Mouse (Mus musculus): ENCODE data around the gene Vegfb. TPM values are rescaled to one million over a fixed set of nuclear protein-coding genes. Genes with fewer than 3 reads are reported as not detected.
A peak's percentile ranks its signal among the peaks of the same experiment; 100 is the strongest.
"Not testable (repeated sequence)": the region's sequence is repeated elsewhere in the genome, so short reads cannot be mapped to it uniquely, and the experiment has no call there.

Gene Vegfb
- total RNA-seq, 2 experiments from 2014 or later = 73.4 to 94.4 TPM

DNA sequence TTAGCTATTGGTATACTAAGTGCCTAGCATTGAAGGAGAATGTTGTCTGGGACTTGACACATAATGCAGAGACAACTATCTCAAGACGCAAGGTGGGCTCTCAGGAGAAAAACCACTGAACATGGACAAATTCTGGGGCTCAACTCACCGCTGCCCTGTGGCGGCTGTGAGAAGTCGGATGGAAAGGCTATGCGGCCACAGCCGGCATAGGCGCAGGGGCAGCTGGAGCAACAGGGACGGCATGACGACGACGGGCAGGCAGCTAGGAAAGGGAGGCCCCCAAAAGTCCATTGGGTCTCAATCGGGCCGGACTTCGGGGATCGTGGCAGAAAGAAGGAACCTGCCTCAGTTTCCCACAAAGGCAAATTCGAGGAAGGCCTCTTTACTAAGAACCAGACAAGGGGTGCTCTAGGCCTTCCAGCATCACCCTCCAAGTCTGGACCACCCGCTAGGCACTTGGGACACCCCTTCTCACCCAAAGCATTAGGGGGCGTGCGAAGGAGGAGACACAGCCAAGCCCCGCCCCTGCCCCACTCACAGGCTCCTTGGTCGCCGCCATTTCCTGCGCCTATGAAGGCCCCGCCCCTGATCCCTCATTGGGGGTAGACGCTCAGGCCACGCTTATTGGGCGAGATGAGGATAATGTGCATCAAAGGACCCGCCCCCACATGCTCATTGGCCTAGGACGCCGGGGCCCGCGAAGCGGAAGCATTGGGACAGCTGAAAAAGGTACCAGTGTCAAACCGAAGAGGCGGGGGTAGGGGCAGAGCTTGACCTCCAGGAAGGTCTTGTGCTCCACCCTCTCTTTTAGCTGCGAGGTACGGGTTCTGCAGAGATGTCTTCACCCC, 4.8 kb upstream of the Vegfb start, which contains the start of gene Dnajc4:
Gene Dnajc4, minus strand, starts transcription at position 562 of the 848 bp plus-strand sequence.
- peak; percentile 91 for DNase-seq

DNA sequence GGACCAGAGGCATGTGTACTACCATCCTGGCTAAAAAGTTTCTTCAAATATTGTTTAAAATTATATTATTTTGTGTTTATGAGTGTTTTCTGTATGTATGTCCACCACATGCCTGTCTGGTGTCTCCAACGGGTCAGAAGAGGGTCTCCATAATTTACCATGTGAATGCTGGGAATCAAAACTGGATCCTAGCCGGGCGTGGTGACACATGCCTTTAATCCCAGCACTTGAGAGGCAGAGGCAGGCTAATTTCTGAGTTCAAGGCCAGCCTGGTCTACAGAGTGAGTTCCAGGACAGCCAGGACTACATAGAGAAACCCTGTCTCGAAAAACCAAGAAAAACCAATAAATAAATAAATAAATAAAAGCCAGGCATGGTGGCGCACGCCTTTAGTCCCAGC, 3.7 kb upstream of the Vegfb start:
- DNase-seq = not testable (repeated sequence)

- no peak for DNase-seq
These were observed 3.3 kb upstream of the Vegfb start for GRCm38 (mm10) chr19:6990712-6991111.

- DNase-seq = no peak
These were observed 1.8 kb upstream of the Vegfb start for GRCm38 (mm10) chr19:6989251-6989650.

- no peak for DNase-seq
These were observed 444 bp upstream of the Vegfb start for GRCm38 (mm10) chr19:6987904-6988285.

GRCm38 (mm10) chr19:6985951-6986708, 1.3 kb downstream of the Vegfb start:
- no peak for DNase-seq

GRCm38 (mm10) chr19:6985300-6985699, 2.2 kb downstream of the Vegfb start:
- DNase-seq = no peak

GRCm38 (mm10) chr19:6983621-6984020, 3.8 kb downstream of the Vegfb start:
- DNase-seq = no peak

DNA sequence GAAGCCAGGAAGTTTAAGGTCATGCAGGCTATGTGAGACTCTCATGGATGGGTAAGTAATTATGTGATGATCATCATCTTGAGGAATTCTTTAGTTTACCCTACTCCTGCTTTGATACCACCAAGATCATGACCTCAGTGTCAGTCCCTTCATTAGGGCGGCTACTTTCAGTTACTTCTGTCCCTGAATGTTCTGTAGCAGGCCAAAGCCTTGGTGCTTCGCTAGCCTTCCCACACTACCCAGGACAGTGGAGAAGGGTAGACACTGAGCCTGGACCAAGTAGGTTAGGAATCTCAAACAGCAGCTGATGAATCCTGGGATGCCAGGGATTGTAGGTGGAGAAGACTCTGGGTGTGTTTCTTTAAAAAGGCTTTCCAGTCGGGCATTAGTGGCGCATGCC, 6.0 kb downstream of the Vegfb start:
- no peak for DNase-seq

DNA sequence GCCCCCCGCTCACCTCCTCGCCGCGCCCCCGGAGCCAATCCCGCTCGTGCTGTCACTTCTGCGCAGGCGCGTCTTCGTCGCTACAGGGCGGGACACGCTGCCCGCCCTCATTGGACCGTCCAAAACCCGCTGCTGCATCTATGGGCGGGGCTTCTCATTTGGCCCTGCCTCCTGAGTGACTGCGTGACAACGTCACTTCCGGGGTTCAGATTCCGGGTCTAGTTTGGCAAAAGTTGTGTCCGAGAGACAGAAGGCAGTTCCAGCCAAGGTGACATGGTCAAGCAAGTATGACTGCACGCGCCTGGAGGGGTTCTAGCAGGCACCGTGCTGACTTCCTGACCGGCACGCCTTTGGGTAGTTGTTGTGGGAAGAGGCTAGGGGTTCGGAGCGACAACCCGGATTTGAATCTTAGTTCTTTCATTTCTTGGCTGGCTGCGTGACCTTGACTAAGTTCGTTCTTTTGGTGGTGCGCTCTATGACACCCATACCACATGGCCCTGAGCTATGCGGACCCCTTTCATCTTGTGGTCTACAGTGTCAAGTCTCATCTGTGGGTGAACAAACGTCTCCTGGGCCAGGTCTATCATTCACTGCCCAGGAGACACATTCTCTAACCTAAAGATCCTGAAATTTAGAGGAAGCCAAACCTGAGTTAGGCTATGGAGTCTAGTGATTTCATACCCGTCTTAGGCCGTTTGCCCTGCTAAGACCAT, 6.9 kb downstream of the Vegfb start, which contains the start of gene Fkbp2:
Gene Fkbp2, minus strand, starts transcription at position 121 of the 713 bp plus-strand sequence.
- peak; percentile 99 for DNase-seq

GRCm38 (mm10) chr19:6979486-6980380, 7.7 kb downstream of the Vegfb start:
- peak; percentile 100 for DNase-seq

DNA sequence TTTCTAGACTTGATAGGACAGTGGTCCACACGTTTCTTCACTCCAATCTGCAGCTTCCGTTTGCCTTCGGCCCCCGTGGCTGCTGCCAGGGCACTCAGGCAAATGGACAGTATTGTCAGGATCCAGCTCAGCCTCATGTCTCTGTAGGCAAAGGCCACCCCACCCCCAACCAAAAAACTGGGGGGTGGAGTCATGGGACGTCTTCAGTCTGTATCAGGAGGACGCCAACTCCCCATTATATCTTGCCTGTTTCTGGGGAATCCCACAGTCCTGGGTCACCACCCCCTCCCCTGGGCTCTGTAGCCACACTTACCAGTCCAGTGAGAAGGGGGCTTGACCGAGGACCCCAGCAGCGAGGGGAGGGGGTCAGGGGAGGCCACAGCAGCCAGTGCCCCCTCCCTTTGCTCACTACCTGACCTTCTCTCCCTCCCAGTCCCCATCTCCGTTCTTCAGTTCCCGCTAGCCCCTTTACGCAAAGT, 8.4 kb downstream of the Vegfb start:
- DNase-seq = peak; percentile 42

- no peak for DNase-seq
These were observed 8.8 kb downstream of the Vegfb start for GRCm38 (mm10) chr19:6978639-6978974.

GRCm38 (mm10) chr19:6977759-6978638, 9.5 kb downstream of the Vegfb start:
- DNase-seq = no peak

GRCm38 (mm10) chr19:6975537-6976521, 11.6 kb downstream of the Vegfb start, which contains the start of gene Plcb3:
Gene Plcb3, minus strand, starts transcription at chr19:6976470.
- DNase-seq = peak; percentile 73

- DNase-seq = peak; percentile 85
These were observed 12.9 kb downstream of the Vegfb start, which contains the start of gene Ppp1r14b for GRCm38 (mm10) chr19:6974211-6975205. Gene Ppp1r14b, plus strand, starts transcription at chr19:6974968.

DNA sequence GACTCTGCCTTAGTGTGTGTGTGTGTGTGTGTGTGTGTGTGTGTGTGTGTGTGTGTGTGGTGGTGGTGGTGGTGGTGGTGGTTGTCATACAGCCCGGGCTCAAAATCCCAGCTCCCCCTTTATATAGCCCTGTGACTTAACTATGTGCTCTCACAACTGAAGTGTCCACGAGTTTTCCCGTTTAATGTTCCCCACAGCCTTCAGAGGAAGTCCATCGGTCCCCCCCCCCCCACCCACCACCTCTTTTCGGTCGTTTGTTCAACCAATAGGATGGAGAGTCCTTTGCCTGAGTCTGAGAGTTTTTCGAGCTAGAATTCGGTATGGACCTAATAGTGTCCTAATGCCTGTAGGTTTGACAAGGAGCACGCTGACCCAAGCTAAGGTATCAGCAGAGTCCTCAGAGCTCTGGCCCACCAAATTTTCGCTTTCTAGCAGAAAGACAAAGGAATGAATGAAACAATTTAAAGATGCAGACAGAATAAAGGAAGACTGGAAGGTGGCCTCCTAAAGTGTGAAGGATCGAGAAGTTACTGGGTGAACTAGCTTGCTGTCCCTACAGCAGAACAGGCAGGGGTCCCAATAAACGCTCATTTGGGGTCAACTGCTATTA, 13.8 kb downstream of the Vegfb start:
- no peak for DNase-seq

Measured in gastrocnemius, postnatal 10 days (tissue).